Mouse (Mus musculus): ENCODE results near the gene Pdk2. TPM values are rescaled to one million over a fixed set of nuclear protein-coding genes. Genes with fewer than 3 reads are reported as not detected.

The Pdk2 gene
- total RNA-seq, 2 experiments from 2014 or later, result 90.5 to 91.0 TPM

DNA sequence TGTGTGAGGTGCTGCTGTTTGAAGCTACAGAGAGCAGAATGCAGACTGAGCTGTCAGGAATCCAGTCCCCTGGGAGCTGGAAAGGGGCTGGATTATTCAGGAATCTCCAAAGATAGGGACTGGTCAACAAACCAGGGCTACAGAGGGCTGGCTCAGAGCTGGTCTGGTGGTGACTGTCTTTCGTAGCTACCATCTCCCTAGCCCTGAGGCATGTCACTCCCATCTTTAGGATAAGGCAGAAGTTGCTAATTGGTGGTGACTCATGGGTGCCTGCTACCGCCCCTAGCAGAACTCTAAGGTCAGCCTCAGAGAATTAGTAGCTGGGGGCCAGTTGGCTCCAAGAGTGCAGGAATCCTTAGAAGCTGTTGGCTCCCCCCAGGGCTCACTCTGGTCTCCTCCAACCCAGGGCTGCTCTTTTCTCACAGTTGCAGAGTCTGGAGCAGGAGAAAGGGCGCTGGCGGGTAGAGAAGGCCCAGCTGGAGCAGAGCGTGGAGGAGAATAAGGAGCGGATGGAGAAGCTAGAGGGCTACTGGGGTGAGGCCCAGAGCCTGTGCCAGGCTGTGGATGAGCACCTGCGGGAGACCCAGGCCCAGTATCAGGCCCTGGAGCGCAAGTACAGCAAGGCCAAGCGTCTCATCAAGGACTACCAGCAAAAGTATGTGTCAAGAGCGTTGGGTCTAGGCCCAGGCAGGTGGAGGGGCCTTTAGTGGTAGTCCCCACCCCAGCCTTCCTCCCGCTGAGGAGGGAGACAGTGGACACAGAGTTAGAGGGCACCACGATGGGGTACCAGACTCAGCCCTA, 36.8 kb downstream of the Pdk2 start:
- no peak for DNase-seq (ENCODE audit: low spot score in 2 of 2)

DNA sequence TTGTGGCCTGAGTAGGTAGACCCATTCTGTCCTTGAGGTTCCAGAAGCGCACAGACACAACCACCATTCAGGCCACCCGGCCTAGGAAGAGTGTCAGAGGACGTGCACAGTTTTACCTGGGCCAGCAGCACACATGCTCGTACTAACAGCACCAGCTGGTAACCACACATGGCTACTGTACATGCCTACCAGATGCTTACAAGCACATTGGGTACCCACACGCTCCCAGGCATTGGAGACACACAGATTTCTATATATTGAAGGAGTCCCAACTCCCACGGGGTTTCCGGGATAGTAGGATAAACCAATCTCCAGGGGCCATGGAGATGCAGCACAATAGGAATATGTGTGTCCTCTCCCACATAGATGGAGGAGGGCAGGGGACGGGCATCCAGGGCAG, 38.4 kb downstream of the Pdk2 start:
- DNase-seq (ENCODE audit: low spot score in 2 of 2), result peak in 1 of 2 experiments; percentile 66

- no peak for DNase-seq (ENCODE audit: low spot score in 2 of 2)
These were observed 39.4 kb downstream of the Pdk2 start for GRCm38 (mm10) chr11:95001584-95002347.

GRCm38 (mm10) chr11:95001058-95001457, 40.1 kb downstream of the Pdk2 start:
- DNase-seq (ENCODE audit: low spot score in 2 of 2), result peak; percentile 74 to 82

DNA sequence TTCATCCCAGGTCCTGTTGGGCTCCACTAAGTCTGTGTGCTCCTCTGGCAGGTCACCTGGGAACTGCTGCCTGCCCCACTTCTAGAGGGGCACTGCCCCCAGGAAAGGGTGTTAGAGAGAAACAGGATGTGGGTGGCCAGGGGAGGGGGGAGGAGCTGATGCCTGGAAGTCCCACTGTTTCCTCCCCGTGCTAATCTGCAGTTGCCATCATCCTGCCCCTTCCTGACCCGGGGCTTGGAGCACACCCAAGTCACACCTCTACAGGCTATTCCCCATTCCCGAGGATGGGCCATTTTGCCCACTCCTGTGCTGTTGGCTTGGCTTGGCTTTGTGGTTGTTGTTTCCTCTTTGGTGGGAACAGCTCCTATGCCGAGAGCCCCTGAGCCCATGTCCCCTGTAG, 40.6 kb downstream of the Pdk2 start:
- DNase-seq (ENCODE audit: low spot score in 2 of 2), result no peak

GRCm38 (mm10) chr11:95000128-95000527, 41.0 kb downstream of the Pdk2 start:
- no peak for DNase-seq (ENCODE audit: low spot score in 2 of 2)

GRCm38 (mm10) chr11:94998041-94998531, 43.1 kb downstream of the Pdk2 start:
- peak; percentile 67 to 86 for DNase-seq (ENCODE audit: low spot score in 2 of 2)

GRCm38 (mm10) chr11:94997596-94997995, 43.6 kb downstream of the Pdk2 start:
- DNase-seq (ENCODE audit: low spot score in 2 of 2), result no peak

DNA sequence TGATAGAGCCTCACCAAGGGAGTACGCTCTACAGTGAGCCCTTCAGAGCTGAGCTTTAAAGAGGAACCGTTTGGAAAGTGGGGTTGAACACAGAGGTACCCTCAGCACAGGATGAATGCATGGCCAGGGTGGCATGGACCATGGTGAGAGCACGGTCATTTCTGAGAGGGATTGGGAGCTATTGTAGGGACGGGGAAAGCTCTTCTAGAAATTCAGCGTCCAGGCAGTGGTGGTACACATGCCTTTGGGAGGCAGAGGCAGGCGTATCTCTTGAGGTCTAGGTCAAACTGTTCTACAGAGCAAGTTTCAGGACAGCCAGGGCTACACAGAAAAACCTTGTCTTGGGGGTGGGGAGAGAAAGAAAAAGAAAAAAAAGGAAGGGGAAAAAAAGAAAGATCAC, 44.2 kb downstream of the Pdk2 start:
- DNase-seq (ENCODE audit: low spot score in 2 of 2), result no peak

GRCm38 (mm10) chr11:94996101-94996500, 45.1 kb downstream of the Pdk2 start:
- DNase-seq (ENCODE audit: low spot score in 2 of 2), result no peak

DNA sequence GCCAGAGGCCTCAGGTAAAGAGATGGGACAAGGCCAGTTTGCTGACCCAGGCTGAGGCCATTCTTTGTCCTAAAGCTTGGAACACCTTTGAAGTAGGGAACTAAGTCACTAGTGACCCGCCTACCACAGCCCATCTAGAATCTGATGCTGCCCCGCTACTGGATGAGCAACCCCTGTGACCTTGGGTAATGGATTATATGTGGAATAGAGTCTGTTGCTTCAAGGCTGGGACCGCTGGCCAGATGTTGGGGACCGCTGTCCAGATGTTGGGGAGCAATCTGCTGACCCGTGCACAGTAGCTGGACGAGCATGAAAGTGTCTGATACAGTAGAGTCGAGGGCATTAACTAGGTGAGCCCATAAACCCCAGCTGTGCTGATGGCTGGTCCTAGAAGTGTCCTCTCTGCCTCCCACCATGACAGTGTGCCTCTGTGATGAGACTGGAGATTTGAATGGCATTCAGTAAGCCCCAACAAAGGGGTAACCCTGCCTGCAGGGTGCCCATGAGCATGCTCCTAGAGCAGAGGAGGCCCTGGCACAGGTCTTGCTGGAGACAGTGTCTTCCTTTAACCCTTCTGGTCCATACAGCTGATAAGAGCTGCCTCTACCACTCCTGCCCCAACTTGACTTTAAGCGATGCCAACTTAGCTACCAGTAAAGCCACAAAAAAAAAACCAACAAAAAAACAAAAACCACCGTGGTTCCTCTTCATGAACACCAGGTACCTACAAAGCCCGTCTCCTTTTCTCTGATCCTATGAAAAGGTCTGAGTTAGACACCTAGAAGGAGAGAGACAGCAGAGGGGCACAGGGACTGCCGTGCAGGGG, 46.0 kb downstream of the Pdk2 start:
- no peak for DNase-seq (ENCODE audit: low spot score in 2 of 2)

GRCm38 (mm10) chr11:94994208-94994814, 46.8 kb downstream of the Pdk2 start:
- DNase-seq (ENCODE audit: low spot score in 2 of 2), result no peak

DNA sequence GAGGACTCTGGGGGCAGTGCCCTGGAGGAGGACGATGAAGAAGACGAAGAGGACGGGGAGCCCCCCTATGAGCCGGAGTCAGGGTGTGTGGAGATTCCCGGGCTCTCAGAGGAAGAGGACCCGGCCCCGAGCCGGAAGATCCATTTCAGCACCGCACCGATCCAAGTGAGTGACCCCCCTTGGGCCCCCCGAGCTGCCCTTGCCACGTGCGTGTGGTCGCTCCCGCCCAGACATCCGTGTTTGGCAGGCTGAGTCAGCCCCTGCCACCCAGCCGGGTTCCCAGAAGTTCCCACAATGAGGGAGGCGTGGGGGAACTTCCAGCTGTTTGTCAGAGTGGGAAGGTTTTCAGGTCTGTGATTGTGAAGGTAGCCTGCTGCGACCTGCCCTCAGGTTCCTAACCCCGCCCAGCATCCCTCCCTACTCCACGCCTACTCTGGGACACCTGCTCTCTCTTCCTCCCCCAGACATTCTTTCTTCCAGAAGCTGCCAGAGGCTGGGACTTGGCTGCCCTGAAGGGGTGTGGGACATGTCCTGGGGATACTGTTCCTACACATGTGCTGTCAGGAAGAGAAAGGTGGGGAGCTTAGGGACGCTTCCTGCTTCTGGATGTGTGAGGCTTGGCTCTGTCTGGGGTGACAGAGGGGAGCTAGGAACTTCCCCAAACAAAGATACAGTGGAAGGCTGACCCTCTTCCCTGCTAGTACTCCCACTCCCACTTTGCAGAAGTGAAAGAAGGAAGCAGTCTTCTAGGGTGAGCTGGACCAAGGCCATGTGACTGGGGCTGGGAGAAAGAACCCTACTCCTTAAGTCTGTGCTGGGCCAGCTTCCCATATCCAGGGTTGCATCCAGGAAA, 48.2 kb downstream of the Pdk2 start:
- DNase-seq (ENCODE audit: low spot score in 2 of 2), result no peak

DNA sequence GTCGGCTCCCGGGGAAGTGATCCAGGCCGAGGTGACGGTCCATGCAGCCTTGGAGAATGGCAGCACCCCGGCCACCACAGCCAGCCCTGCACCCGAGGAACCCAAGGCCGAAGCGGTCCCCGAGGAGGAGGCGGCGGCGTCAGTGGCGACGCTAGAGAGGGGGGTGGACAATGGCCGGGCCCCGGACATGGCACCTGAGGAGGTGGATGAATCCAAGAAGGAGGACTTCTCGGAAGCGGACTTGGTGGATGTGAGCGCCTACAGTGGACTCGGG, 48.7 kb downstream of the Pdk2 start:
- DNase-seq (ENCODE audit: low spot score in 2 of 2), result no peak

- DNase-seq (ENCODE audit: low spot score in 2 of 2), result peak in 1 of 2 experiments; percentile 59
These were observed 49.3 kb downstream of the Pdk2 start for GRCm38 (mm10) chr11:94991641-94992479.

DNA sequence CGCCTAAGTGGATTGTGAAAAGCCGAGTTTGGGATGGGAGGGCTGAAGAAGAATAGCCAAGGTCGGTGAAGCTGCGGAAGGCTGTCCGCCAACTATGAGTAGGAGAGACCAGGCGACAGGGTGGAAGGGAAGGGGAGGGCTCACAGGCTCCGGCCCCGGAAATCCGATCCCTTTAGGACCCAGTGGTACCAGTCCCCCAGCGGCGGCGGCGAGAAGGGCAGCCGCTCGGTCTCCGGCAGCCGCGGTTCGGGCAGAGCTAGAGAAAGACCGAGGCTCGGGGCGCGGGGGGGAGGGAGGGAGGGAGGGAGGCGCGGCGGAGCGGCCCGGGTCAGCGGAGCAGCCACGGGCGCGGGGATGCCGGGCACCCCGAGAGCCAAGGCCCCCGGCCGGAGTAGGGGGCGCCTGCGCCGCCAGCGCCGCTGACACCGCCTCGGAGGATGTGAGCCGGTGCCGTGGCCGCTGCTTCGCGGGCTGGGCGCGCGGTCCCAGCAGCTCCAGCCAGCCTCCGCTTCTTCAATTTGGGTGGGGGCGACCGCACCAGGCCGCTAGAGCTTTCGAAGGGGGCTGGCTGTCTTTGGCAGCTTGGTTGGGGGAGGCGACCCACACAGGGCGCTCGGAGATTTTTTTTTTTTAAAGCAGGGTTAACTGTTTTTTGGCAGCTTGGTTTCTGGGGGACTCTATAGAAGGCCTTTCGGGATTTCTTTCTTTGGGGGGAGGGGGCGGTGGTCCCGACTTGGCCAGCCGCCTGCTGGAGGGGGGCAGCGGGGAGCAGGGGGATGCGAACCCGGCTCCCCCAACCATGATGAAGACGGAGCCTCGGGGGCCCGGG, 50.2 kb downstream of the Pdk2 start, which contains the start of gene Ppp1r9b:
Gene Ppp1r9b (plus strand): TSS at position 287 of the 829 bp plus-strand sequence.
- DNase-seq (ENCODE audit: low spot score in 2 of 2), result peak; percentile 92 to 95

DNA sequence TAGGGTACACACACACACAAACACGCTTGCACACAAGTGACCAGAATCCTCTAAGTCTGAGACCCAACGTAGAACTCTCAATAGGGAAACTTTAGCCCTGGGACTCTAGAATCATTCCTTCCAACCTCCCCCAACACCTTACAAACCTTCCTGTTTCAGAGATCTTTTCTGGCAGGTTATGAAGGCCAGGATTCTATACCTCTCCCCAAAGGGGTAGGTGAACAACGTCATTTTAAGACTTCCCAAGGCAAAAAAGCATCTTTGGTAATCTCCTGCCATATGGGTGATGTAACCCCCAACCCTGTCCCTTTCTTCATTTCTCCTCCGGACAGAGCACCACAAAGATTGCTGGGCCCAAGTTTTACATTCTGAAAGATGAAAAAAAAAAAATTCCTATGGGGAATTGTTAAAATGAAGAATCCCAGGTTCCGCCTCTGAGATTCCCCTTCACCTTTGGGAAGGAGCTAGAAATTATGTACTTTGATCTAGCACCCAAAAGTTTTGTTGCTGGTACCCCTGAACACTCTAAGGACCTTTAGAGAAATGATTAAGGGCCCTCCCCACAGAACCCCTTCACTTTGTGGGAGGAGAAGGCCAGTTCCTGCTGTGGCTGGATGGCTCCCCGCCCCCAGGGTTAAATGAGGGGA, 50.9 kb downstream of the Pdk2 start:
- no peak for DNase-seq (ENCODE audit: low spot score in 2 of 2)

GRCm38 (mm10) chr11:94989562-94990017, 51.6 kb downstream of the Pdk2 start:
- DNase-seq (ENCODE audit: low spot score in 2 of 2), result peak; percentile 73 to 86

Data from layer of hippocampus, postnatal 14 days (tissue).